Mouse (Mus musculus): Measurements from ENCODE around the gene D16Ertd472e.
"Not testable (repeated sequence)": the region's sequence is repeated elsewhere in the genome, so short reads cannot be mapped to it uniquely, and the experiment has no call there.

D16Ertd472e gene

GRCm38 (mm10) chr16:78564110-78564821 lies 12.2 kb downstream of the D16Ertd472e start:
- no peak for DNase-seq (ENCODE audit: low read depth, low spot score)

GRCm38 (mm10) chr16:78563093-78563971 lies 13.2 kb downstream of the D16Ertd472e start:
- DNase-seq (ENCODE audit: low read depth, low spot score): no peak

GRCm38 (mm10) chr16:78560627-78561026 lies 15.9 kb downstream of the D16Ertd472e start:
- DNase-seq (ENCODE audit: low read depth, low spot score): no peak

DNA sequence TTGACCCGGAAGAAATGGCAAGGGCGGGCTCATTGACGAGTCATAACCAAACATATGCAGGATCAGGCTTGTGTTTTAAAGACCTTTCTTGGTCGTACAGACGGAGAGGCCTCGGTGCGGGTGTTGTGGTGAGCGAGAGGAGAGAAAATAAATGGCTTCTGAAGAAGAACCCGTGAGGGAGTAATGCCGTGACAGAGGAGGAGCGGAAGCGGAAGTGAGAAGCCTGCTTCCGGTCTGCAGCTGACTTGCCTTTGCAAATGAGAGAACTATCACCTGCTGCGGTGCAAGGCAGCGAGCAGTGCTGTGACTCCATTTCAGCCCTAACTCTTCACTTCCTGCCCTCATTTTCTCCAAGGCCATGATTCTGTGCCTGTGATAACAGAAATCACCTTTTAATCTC lies 16.4 kb downstream of the D16Ertd472e start:
- DNase-seq (ENCODE audit: low read depth, low spot score): no peak

DNA sequence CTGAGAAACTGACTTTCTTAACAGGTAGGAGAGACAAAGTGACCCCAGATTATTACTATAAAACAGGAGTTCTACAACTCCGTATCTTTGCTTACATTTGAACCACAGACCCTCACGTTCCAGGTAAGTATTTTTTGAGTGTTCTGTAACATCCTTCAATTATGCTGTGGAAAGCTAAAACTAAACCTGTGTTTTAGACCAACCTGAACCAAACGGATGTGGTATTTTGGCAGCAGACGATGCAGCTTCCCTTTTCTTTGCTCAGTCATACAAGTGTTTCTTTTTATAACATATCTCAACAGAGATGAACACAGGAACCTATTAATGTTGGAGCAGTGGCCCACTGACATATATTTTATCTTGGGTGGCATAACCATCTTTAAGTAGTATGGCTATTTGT lies 18.9 kb downstream of the D16Ertd472e start:
- no peak for DNase-seq (ENCODE audit: low read depth, low spot score)

- DNase-seq (ENCODE audit: low read depth, low spot score): no peak
Observed at GRCm38 (mm10) chr16:78554911-78555648, 21.4 kb downstream of the D16Ertd472e start.

- no peak for DNase-seq (ENCODE audit: low read depth, low spot score)
Observed at GRCm38 (mm10) chr16:78547367-78547766, 29.1 kb downstream of the D16Ertd472e start.

DNA sequence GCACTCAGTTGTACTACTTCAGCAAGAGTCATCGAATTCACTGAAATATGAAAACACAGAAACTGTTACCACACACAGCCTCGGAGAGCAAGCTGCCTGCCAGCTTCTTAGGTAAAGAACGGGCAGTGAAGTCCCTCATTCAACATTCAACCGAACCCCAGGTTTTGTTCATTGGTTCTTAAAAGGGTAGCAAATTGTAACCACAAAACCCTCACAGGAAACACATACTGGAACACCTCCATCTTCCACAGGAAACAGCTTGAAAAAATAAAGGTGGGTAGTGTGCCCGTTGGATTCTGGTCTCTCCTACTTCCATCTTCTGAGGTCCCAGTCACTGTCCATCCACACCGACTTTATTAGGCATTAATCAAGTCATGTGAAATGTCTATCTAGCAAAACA lies 30.0 kb downstream of the D16Ertd472e start:
- DNase-seq (ENCODE audit: low read depth, low spot score): no peak

DNA sequence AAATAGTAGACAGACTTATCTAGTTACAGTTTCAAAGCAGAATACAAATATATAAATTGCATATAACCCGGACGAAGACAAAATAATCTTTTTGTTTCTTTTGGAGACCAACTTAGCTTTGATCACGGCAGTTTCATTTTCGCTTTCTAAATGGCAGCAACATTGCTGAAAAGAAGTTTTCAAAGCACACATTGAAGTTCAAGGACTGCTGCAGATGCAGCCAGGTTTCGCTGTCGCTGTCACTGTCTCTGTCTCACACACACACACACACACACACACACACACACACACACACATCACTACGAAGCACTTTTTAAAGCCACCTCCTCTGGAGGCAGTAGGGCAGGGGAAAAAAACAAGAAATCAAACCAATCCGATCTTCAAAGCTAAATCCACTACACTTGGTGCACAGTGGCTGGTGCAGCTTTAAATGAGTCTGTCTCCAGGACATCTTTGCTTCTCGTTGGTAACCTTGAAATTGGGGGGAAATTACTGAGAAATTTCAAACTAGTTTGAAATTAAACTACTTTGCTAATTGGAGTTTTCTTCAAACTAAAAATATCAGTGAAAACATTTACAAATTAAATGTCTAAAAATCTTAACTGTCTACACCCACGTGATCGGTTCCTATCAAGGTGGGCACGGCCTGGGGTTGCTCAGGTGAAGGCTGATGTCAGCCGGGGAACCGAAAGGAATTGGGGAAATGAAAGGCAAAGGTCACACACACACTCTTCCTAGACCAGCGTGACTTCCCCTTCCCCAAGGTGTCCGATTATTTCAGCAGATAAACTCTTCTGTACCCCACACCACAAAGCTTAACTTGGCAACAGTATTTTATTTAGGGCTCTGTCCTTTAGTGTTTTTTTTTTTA lies 35.9 kb downstream of the D16Ertd472e start:
- DNase-seq (ENCODE audit: low read depth, low spot score): no peak

- DNase-seq (ENCODE audit: low read depth, low spot score): no peak
Observed at GRCm38 (mm10) chr16:78537798-78538422, 38.6 kb downstream of the D16Ertd472e start.

GRCm38 (mm10) chr16:78537322-78537721 lies 39.2 kb downstream of the D16Ertd472e start:
- no peak for DNase-seq (ENCODE audit: low read depth, low spot score)

DNA sequence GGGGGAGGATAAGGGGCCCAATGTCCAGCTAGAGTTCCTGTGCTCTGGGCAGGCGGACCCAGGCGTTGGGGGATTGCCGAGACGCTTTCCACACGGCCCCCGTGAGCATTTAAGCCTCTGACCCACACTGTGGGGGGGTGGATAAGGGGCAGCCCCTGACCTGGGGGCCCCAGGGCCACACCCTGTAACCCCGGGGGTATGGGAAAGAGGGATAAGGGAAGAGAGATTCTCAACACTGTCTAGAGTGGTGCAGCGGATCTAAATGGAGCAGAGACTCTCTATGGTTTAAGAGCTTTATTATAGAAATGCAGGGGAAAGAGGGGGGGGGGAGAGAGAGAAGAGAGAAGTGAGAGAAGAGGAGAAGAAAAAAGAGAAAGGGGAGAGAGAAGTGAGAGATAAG lies 42.0 kb downstream of the D16Ertd472e start:
- no peak for DNase-seq (ENCODE audit: low read depth, low spot score)

DNA sequence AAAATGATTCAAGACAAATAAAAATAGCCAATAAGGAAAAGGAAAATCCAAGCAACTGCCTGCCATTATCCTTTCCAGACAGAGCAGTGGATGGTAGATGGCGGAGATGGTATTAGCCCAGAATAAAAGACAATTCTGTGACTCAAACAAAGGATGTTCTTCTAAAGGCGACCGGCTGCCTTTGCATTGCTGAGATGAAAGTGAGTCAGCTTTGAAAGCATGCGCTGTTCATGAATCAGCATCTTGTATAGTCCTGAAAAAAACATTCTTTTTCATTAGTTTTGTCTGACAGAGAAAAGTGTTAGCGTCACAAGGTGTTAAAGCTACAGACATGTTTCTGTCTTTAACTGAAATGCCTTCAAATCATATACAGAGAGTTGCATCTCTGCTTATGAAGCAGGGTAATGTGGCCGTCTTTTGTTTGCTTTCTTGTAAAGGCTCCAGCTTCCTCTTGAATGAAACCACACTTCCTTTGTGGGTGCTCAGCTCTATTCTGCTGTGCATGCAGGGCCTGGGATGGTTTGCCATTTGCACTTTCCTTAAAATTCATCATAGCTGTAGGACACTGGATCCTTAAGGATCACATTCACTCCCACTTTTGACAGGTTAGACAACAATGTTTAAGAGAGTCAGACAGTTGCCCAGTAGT lies 44.4 kb downstream of the D16Ertd472e start:
- no peak for DNase-seq (ENCODE audit: low read depth, low spot score)

DNA sequence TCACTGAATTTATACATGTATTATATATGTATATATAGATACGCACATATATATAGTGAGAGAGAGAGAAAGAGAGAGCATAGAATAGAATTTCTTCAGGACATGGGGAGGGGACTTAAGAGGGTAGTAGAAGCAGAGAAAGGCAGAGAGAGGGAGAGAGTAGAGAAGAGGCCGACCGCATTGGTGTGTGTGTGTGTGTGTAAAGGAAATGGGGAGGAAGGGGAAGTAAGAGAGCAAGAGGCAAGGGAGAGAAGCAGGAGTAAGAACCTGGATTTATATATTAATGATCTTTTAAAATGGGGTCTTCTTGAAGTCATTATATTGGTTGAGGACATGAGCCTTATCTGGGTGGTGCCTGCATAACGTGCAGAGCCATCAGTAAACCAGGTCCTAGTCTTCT lies 53.5 kb downstream of the D16Ertd472e start:
- DNase-seq (ENCODE audit: low read depth, low spot score): no peak

DNA sequence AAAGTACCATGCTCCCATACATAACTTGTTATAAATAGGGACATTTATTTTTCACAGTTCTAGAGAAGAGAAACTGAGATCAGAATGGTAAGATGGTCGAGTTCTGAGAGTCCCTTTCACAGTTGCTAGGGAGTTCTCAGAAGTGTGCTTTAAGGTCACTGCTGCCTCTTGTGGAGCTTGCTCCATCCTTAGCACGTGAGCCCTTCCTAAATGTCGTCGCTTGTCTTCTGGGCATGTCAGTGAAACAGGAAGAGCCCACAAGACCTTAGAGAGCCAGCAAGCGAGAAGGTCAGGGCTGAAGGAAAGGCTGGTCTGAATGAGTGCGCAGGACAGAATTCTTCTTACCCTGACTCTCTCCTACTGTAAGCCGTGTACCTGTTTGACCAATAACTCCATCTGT lies 57.8 kb downstream of the D16Ertd472e start:
- DNase-seq (ENCODE audit: low read depth, low spot score): no peak

GRCm38 (mm10) chr16:78517171-78517570 lies 59.3 kb downstream of the D16Ertd472e start:
- no peak for DNase-seq (ENCODE audit: low read depth, low spot score)

- no peak for DNase-seq (ENCODE audit: low read depth, low spot score)
Observed at GRCm38 (mm10) chr16:78511526-78511925, 65.0 kb downstream of the D16Ertd472e start.

GRCm38 (mm10) chr16:78502492-78502891 lies 74.0 kb downstream of the D16Ertd472e start:
- DNase-seq (ENCODE audit: low read depth, low spot score): no peak

DNA sequence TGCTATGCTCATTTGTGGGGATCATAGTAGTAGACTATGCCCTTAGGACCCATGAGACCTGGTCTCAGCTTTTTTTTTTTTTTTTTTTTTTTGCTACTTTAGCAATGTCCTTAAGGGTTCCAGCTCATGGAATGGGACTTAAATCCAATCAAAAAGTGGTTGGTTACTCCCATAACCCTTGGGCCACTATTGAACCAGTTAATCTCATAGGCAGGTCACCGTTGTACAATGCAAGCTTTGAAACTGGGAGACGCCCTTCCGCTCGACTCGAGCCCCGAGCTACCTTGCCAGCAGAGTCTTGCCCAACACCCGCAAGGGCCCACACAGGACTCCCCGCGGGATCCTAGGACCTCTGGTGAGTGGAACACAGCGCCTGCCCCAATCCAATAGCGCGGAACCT lies 83.8 kb downstream of the D16Ertd472e start:
- DNase-seq (ENCODE audit: low read depth, low spot score): not testable (repeated sequence)

DNA sequence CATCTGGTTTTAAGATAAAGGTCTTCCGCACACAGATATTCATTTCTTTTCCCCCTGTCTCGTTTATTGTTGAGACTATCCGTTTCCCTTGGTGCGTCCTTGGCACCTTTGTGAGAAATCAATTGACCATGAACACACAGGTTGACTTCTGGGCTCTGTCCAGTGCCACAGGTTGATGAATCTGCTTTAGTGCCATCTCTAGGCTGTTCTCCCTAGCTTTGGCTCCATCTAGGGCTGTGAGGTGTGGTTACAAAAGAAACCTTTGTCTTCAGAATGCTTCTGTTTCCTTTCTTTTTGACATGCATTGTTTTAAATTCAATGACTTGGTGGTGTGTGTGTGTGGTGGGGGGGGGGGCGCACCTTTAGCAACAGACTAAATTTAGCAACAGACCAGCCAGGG lies 85.7 kb downstream of the D16Ertd472e start:
- no peak for DNase-seq (ENCODE audit: low read depth, low spot score)
